Mouse (Mus musculus) mesoderm, embryonic 11.5 days (tissue): ENCODE results near the gene Cltb.
A peak's percentile ranks its signal among the peaks of the same experiment; 100 is the strongest.

Source experiments
- DNase-seq: peaks from one replicate; pipeline ENCODE4 v3.0.0-alpha.2; 2012; ENCODE audit warnings: low read depth, low spot score

Cltb gene

DNA sequence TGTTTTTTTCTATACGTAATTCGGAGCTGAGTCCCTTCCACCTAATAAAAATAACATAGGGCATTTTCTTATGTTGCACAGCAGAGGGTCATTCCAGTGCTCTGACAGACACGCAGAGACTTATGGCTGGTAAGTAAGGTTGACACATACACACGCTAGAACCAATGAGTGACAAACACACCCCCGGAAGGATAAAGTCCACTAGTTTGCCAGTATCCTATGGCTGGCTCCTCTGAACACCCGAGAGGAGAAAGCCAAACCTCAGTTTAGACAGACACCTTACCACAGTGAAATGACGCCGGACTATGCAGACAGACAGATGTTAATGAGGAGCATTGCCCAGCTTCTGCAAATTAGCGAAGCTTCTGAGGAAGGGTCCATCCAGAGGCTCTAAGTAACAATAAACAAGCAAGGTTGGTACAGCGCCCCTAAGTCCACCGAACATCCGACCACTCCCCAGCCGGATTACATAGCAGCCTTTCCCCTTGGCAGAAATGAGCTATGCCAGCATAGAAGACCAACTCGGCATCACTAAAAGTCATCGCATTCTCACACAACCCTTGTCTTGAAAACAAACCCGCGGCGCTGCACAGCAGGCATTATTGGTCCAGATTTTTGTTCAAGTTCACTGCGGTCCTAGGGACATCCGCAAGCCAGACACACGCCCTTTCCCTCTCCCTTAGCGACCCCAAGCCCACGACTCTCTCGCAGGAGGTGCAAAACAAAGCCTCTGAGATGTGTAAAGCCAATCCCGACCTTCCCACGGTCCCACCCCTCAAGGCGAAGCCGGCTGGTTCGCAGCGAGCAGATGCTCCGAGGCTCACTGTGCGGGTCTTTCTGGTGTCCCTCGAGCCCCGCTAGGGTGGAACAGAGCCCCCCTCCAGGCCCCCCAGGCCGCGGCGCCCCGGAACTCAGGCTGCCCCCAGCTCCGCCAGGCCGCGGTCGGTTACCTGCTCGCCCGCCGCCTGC lies 46.6 kb downstream of the Cltb start:
- DNase-seq: peak; percentile 30

DNA sequence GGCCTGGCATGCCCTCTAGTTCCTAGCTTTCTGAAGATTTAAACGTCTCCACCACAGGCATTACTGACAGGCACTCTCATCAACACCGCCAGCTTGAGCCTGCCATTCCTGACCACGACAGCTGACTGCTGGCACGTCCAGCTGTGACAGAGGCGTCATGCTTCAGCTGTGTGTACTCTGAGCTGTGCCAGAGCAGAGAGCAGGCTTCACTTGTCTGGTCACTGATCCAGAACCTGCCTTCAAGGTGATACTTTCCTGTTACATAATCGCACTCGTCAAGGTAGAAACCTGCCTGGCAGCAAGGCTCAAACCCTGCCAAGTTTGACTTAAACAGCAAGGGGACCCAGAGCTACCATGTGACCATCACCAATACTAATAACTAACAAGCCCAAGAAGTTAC lies 48.6 kb downstream of the Cltb start:
- DNase-seq: no peak

DNA sequence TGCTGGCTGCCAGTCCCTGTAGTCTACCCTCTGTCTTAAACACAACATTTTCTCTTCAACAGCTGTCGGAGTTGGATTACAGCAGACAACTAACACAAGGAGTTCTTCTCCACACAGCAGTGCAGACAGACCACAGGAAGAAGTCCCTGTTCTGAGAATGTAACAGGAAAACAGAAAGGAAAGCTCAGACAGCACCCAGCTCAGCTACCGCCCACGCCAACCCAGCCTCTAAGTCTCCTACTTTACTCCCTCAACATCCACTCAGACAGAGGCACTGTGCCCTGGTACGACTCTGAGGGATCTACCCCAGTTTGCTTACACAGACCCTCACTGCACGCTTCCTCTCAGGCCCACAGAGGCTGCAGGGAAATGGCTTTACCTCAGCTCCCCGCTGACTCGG lies 50.5 kb downstream of the Cltb start:
- DNase-seq: no peak

DNA sequence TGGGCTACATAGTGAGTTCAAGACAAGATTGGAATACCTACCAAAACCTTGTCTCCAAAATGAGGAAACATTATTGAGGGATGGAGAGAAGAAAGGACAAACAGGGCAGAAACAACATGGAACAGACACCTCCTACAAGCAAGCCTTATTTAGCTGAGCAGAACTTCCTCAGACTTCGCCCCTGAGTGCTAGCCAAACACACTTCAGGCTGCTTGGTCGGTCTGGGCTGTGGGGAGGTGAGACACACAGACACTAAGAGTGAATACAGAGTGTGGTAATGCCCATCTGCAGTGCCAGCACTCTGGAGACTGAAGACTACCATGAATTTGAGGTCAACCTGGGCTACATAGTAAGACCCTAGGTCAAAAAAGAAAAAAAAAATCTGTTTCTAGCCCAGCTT lies 51.5 kb downstream of the Cltb start:
- DNase-seq: no peak

- DNase-seq: no peak
These were observed 53.5 kb downstream of the Cltb start for GRCm38 (mm10) chr13:54557652-54558051.

DNA sequence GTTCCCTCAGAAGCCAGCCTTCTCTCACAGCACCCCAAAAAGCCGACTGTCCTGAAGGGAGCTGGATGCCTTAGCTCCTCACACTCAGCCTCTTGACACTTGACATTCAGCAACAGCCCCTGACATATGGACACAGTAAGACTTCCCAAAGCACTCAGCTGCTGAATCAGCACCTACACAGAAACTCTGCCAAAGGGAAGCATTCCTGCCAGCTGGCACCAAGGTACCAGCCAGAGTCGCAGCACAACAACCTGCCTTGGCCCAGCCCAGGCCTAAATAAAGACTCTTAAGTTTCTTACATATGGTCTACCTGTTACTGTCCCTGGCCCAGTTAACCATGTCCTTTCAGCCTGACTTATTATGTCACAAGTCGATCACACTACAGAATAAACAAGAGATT lies 54.3 kb downstream of the Cltb start:
- no peak for DNase-seq

DNA sequence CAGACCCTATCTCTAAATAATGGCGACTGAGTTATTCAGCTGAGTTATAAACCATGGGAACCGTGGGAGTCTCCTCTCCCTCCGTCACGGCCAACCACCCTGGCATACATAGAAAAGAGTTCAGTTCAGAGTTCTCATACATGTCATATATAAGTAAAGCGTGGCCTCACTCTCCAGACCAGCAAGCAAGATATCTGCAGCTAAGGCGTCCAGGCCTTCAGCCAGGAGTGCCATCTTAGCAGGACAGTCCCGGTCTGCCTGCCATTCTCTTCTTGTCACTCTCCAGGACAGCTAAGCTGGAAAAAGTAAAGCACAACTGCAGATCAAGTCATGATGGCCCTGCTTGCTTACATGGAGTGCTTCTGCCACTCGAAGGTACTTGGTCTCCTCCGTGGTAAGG lies 55.0 kb downstream of the Cltb start:
- DNase-seq: no peak

DNA sequence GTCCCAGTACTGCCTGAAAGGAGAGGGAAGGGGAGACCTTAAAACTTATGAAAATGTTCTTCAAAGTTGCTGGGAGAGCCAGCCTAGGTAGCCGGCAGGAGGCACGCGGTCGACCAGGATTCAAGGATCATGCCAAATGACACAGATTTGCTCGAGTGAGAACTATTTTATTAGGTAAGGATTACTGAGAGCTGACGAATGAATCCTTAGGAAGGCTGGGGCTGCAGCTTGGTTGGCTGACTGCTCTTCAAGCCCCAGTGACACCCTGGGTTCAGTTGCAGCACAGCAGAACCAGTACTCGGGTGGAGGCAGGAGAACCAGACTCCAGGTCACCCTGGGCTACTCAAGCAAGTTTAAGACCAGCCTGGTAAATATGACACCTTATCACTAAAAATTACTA lies 63.1 kb downstream of the Cltb start:
- no peak for DNase-seq
